Mouse (Mus musculus): ENCODE results near the gene Gm14296. TPM values are rescaled to one million over a fixed set of nuclear protein-coding genes. Genes with fewer than 3 reads are reported as not detected.
"Not testable (repeated sequence)": the region's sequence is repeated elsewhere in the genome, so short reads cannot be mapped to it uniquely, and the experiment has no call there.

The Gm14296 gene
- total RNA-seq (2021): 10 to 100 TPM; 16.9 to 21.2 TPM

GRCm38 (mm10) chr2:176927709-176928108 is at the start of gene Gm14296:
Gene Gm14296 (minus strand): TSS chr2:176927809.
- intact Hi-C loops (cut with DNase I); DNase-seq (ENCODE audit: extremely low spot score in 1 of 2, low spot score in 2 of 2): not testable (repeated sequence)

GRCm38 (mm10) chr2:176905464-176905863 is 22.1 kb downstream of the Gm14296 start:
- DNase-seq (ENCODE audit: extremely low spot score in 1 of 2, low spot score in 2 of 2); intact Hi-C loops (cut with DNase I): not testable (repeated sequence)

Other genes with a start within 250 kb of the Gm14296 start
- gene Gm14305, start 219.5 kb downstream of the Gm14296 start, total RNA-seq (2021): 10 to 100 TPM; 29.4 to 31.4 TPM
- 10 to 100 TPM; 13.4 to 14.8 TPM for gene Gm14295, start 129.2 kb downstream of the Gm14296 start, total RNA-seq (2021)
- not detected for gene Gm14408, start 96.7 kb downstream of the Gm14296 start, total RNA-seq (2021)
- 10 to 100 TPM; 59.5 to 67.5 TPM for gene Gm14419, start 73.1 kb upstream of the Gm14296 start, total RNA-seq (2021)
- gene Gm14401, start 146.5 kb upstream of the Gm14296 start, total RNA-seq (2021): under 1 TPM; 0.51 to 0.84 TPM